Mouse (Mus musculus) bone marrow macrophage, adult 2 months (primary cell): ENCODE data around the gene Cpsf3.

Source experiments
- CTCF ChIP-seq: IDR thresholded peaks from 2 replicates; pipeline ENCODE4 v1.5.1; 2012; ENCODE audit warnings: low read depth, mild to moderate bottlenecking, low read length, moderate library complexity
- POLR2A ChIP-seq: IDR thresholded peaks from 2 replicates; pipeline ENCODE4 v1.6.1; 2012; ENCODE audit warnings: mild to moderate bottlenecking, low read depth, low read length, borderline replicate concordance

- TF ChIP-seq POLR2A, result no peak
- no peak for TF ChIP-seq CTCF
Observed at GRCm38 (mm10) chr12:21362686-21363085, 77.5 kb downstream of the Cpsf3 start.
